Mouse (Mus musculus) left cerebral cortex, postnatal 36 days (tissue): ENCODE data around the gene Prdm16. TPM values are rescaled to one million over a fixed set of nuclear protein-coding genes. Genes with fewer than 3 reads are reported as not detected.
A peak's percentile ranks its signal among the peaks of the same experiment; 100 is the strongest.

Experiments used
- DNase-seq, 2 experiments: peaks; one replicate each; pipeline ENCODE4 v3.0.0; 2021 to 2022; ENCODE audit warnings: low spot score in 2 of 2, mixed read lengths in 1 of 2
- intact Hi-C: fragments of 180-260 bp; cut with DNase I; formaldehyde crosslinking; loops from one replicate; pipeline ENCODE4 v1.15.1; 2025
- total RNA-seq, 2 experiments: library from RNA; stranded (reverse); gene quantifications; 2 replicates each; pipeline ENCODE4 v1.2.3; 2021

The Prdm16 gene
- total RNA-seq, 2 experiments from 2014 or later = 7.2 to 9.7 TPM

DNA sequence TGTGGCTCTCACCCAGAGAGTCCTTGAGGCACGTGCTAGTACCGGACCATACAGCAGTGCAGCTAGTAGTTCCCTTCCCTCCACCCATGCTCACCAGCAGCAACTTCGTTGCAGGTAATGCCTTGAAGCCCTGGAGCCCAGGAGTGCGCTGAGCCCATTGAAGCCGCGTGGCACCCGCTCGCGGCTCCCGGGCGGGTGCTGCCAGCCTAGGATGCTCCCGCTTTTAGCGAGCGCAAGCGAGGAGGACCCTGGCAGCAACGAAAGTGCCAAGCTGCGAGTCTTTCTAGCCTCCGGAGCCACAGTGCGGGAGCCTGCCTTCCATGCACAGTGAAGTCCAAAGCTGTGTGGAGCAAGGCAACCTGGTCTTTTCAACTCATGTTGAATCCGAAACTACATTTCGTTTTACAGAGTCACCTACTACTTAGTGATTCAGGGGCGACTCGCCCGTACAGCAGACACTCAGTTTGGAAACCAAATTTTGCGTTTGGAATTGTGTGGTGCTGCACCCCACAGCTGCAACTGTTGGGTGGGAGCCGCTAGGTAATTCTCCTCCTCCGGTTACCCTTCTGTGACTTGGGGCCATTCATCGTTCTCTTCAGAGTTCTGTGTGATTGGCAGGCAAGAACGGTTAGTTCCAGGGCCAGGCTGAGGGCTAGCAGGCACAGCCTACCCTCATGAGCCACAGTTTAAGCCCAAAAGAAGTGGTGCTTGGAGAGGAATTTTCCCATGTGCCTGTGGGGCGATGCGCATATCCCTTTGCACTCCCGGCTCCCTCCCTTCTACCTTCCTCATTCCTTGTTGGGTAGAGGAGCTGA is 4.8 kb upstream of the Prdm16 start:
- DNase-seq = peak in 1 of 2 experiments; percentile 21
- intact Hi-C loops = loop anchor here (5.0 kb wide), 1 partner anchor 504 kb away; no protein-coding TSS in a partner anchor

GRCm38 (mm10) chr4:154640443-154641295 is 4.0 kb upstream of the Prdm16 start:
- intact Hi-C loops = loop anchor here (5.0 kb wide), 1 partner anchor 503 kb away; no protein-coding TSS in a partner anchor
- DNase-seq = no peak

DNA sequence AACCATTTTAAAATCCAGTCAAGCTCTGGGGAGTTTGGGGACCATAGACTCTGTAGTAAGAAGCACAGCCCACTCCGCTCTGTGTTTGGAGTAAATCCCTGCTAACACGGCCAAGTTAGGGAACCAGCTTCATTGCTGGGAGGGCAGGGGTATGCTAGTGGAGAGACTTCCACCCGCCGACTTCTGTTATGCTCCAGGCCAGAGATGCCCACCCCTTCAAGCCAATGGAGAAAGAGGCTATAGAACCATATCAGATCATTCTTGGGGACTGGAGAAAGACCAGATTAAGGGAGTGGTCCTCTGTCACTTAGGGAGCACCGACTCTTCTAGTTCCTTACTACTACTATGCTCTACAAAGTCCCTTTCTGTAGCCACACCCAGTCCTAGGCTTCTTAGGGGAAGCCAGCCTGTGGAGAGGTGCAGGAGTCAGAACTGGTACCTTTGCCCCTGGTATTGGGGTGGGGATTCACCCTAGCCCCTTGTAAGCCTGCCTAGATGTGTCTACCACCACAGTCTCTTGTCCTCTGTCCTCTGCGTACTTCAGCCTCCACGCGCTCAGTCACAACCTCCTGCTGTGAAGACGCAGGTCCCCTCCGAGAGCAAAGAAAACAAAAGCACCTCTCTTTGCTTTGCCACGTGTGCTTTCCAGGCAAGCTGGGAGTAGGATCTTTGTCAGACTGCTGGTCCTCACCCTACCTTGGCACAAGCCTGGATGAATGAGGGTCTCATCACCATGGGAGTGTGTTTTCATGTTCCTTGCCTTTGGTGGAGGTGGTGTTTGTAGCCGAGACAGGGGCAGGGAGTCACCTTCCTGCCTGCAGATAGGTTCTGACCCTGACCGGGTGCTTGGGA is 3.1 kb upstream of the Prdm16 start:
- intact Hi-C loops = loop anchor here (5.0 to 10.0 kb wide), 3 partner anchors 138 to 503 kb away; no protein-coding TSS in a partner anchor
- DNase-seq = no peak

- DNase-seq = no peak
- intact Hi-C loops = loop anchor here (5.0 to 10.0 kb wide), 2 partner anchors 137 to 184 kb away; no protein-coding TSS in a partner anchor
These were observed 2.5 kb upstream of the Prdm16 start for GRCm38 (mm10) chr4:154639126-154639525.

- DNase-seq = no peak
- intact Hi-C loops = loop anchor here (5.0 to 10.0 kb wide), 2 partner anchors 136 to 184 kb away; no protein-coding TSS in a partner anchor
These were observed 1.7 kb upstream of the Prdm16 start for GRCm38 (mm10) chr4:154638320-154638886.

- DNase-seq = no peak
- intact Hi-C loops = loop anchor here (5.0 to 10.0 kb wide), 2 partner anchors 135 to 183 kb away; no protein-coding TSS in a partner anchor
These were observed 1.0 kb upstream of the Prdm16 start for GRCm38 (mm10) chr4:154637468-154638319.

DNA sequence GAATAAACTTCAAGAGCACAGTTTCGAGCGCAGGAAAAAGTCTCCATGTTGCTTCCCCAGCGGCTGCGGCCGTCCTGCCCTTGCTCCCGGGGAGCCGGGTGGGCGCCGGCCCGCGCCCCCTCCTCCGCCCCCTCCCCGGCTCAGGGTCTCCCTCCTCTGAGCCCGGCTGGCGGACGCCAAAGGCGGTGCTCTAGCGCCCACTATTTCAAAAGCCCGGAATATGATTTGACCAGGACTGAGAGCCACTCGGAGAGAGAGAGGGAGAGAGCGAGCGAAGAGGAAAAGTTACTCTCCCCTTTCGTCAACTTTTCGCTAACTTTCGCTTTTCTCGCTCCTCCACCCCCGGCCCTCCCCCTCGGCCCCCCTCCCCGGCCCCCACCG is 630 bp downstream of the Prdm16 start:
- no peak for DNase-seq
- intact Hi-C loops = loop anchor here (5.0 to 10.0 kb wide), 2 partner anchors 134 to 181 kb away; no protein-coding TSS in a partner anchor

- intact Hi-C loops = loop anchor here (5.0 to 10.0 kb wide), 2 partner anchors 133 to 181 kb away; no protein-coding TSS in a partner anchor
- DNase-seq = peak in 1 of 2 experiments; percentile 31
These were observed 1.2 kb downstream of the Prdm16 start for GRCm38 (mm10) chr4:154635241-154636052.

DNA sequence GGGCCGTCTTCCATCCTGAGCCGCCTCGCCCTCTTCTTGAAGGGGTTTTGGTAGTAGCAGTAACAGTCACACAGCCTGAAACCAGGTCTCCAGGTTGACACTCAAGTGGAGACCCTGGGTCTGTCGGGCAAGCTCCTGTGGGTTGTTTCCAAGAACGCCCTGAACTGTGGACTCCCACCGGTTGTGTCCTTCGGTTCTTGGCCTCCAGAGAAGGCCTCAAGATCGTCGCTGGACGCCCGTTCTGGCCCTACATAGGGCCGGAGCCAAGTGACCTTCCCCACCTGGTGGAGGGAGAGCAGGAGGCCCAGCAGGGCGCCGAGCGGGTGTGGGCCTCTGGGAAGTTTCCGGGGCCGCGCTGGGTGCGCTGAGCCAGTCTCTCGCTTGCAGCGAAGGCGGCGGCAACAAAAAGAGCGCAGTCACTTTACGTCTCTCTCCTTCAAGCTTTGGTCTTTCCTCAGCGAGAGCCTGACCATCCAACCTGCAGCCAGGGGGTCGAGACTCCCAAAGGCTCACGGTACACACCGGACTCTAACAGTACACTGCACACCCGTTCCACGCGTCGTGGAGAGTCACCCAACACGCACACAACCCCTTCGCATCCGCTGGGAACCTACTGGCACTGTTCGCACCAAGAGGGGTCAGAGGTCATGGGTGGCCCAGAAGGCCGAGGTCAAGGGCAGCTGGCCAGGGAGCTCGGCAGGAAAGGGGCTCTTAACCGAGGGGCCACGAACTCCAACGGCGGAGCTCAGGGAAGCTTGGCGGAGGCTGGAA is 2.0 kb downstream of the Prdm16 start:
- intact Hi-C loops = loop anchor here (5.0 to 10.0 kb wide), 2 partner anchors 132 to 180 kb away; no protein-coding TSS in a partner anchor
- no peak for DNase-seq

DNA sequence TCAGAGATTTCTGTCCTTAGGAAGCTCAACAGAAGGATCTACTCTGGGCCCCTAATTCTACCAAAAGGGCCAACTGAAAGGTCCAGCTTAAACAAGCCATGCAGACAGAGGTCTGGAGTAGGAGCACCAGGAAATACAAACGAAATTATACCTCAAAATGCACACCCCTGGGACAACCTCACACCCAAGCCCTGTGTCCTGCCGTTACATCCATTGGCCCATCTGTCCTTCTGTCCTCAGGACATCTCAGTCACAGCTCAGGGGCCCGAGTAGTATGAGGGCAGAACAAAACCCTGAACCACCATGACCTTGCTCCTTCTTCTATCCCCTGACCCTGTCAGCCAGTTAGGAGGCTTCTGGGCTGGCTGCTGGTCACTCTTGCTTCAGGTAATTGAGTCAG is 2.7 kb downstream of the Prdm16 start:
- intact Hi-C loops = loop anchor here (10.0 kb wide), 1 partner anchor 179 kb away; no protein-coding TSS in a partner anchor

DNA sequence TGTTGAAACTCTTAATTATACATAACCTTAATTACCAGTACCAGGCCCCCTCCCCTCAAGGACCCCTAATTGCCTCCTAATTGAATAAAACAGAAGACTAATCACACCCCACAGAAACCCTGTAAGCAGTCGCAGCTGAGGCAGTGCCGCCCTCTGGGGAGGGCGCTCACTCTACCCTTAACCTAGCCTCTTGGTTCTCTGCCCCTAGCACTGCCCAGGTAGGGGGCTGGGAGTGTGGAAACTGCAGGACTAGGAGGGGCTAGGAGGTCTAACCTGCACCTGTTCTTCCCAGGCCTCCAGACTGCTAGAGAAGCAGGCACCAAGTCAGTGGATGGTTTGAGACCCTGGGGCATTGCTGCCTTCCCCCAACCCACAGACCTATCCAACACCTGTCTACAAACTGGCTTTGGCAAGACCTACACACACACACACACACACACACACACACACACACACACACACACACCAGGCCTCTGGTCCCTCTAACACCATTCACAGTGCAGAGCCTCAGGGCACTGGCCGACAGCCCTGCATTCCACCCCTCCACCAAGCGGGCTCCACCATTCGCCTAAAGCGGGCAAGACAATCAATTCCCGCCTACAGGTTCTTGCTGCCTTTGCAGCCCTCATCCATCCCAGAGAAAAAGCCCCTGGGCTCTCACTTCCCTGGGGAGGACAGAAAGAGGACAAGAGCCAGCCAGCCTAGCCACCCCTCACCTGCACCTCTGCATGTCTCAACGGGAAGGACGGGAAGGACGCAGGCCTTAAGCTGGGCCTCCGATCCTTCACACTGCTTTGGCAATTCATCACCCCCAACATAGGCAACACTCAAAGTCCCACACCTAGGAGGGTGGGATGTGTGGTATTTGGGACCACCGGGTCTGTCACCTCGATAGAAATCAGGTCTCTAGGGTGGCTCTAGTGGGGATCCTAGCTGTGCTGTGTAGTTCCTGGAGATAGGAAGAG is 3.6 kb downstream of the Prdm16 start:
- intact Hi-C loops = loop anchor here (10.0 kb wide), 1 partner anchor 178 kb away; no protein-coding TSS in a partner anchor
- DNase-seq = no peak

More for the DNA sequence above, 2.7 kb downstream of the Prdm16 start:
- no peak for DNase-seq

- DNase-seq = no peak
- intact Hi-C loops = loop anchor here (10.0 kb wide), 1 partner anchor 176 kb away; no protein-coding TSS in a partner anchor
These were observed 5.9 kb downstream of the Prdm16 start for GRCm38 (mm10) chr4:154630763-154631162.

DNA sequence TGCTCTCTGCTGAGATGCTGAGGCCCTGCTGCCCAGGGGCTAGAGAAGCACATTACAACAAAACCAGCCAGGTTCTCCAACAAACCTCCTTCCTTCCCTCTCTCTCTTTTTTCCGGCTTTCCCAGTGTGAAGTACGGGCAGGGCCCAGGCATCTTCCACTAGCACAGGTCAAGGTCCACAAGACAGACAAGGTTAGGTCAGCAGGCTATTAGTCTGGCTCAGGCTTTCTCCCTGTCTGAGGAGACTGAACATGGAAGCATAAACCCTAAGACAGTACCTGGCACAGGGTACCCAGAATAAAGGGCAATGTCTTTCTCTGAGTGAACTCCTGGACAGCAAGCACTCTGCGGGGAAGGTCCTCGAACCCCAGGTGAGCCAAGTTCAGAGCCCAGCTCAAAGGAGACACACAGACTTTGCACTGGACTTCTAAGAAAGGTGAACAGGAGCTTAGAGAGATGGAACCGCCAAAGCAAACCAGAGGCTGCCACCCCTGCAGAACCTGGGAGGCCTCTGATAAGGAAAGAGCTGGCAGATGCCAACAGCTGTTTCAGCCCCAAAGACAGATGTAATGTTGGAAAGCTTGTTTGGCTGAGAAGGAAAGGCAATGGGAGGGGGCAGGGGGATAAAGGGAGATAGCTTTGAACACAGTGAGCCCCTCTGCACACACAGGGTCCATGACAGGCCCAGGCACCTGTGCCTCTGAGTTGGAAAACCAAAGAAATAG is 9.1 kb downstream of the Prdm16 start:
- DNase-seq = no peak
- intact Hi-C loops = no loop called here

- no peak for DNase-seq
- intact Hi-C loops = no loop called here
These were observed 10.4 kb downstream of the Prdm16 start for GRCm38 (mm10) chr4:154626282-154626681.
